Comparison of ENCODE assay signal across 8 mouse cellular contexts in the genomic region with DNA sequence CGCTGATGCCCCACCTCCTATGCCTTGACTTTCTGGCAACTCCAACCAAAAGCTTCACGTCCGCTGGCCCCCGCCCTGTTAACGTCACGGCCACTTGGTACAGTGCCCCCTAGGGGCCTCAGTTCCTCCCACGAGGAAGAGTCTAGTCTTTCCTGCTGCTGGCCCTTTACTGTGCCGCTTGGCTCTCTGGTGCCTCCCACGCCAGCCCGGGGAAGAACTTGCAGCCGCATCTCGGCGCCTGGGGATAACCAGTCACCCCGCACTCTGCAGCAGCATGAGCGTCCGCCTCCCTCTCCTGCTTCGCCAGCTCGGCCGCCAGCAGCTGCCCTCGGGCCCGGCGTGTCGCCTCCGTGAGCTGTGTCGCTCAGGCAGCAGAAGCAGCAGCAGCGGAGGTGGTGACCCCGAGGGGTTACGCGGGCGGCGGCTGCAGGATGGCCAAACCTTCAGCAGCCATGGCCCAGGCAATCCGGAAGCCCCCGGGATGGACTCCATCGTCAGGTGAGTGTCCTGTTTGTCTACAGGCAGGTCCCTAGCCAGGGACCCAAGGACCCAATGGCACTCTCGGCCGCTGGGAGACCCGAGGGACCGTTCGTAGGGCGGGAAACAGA. TPM values are rescaled to one million over a fixed set of nuclear protein-coding genes. Genes with fewer than 3 reads are reported as not detected.
A peak's percentile ranks its signal among the peaks of the same experiment; 100 is the strongest.
DNase-seq lines count a peak whose midpoint lies in the region; ATAC-seq and TF ChIP-seq lines count a peak whose summit lies in the region.

A gene (plus strand): TSS at position 138 of the 608 bp plus-strand sequence.

- no peaks in the 10 kb centered on the region for H3K9me3 ChIP-seq in hindbrain, embryonic 10.5 days
- H3K9me3 ChIP-seq in lung, embryonic 16.5 days (ENCODE audit: control insufficient read depth, low read length) = no peaks in the 10 kb centered on the region

- peak within 1 kb of the TSS; percentile 76 for H3K4me3 ChIP-seq in hindbrain, embryonic 10.5 days
- H3K4me3 ChIP-seq in lung, embryonic 16.5 days (ENCODE audit: low read length) = peak within 1 kb of the TSS; percentile 70
- peak within 1 kb of the TSS; percentile 46 for H3K4me3 ChIP-seq in thymus, adult 2 months (ENCODE audit: control insufficient read depth, insufficient read depth, low read length)

- H3K27ac ChIP-seq in hindbrain, embryonic 10.5 days = peak within 1 kb of the TSS; percentile 96
- H3K27ac ChIP-seq in lung, embryonic 16.5 days (ENCODE audit: low read length) = peak within 1 kb of the TSS; percentile 94
- H3K27ac ChIP-seq in thymus, adult 2 months (ENCODE audit: control insufficient read depth, insufficient read depth, low read length) = peak within 1 kb of the TSS; percentile 44

- no peaks in the 10 kb centered on the region for H3K36me3 ChIP-seq in hindbrain, embryonic 10.5 days
- no peaks in the 10 kb centered on the region for H3K36me3 ChIP-seq in lung, embryonic 16.5 days (ENCODE audit: control insufficient read depth, insufficient read depth, low read length)
- no peaks in the 10 kb centered on the region for H3K36me3 ChIP-seq in thymus, adult 2 months (ENCODE audit: control insufficient read depth, insufficient read depth, low read length)

- H3K27me3 ChIP-seq in hindbrain, embryonic 10.5 days (ENCODE audit: insufficient read depth, poor library complexity, severe bottlenecking) = no peaks in the 10 kb centered on the region
- H3K27me3 ChIP-seq in lung, embryonic 16.5 days (ENCODE audit: control insufficient read depth, insufficient read depth, low read depth, low read length) = no peaks in the 10 kb centered on the region
- H3K27me3 ChIP-seq in thymus, adult 2 months (ENCODE audit: control insufficient read depth, insufficient read depth, low read length) = no peaks in the 10 kb centered on the region

- peak within 1 kb of the TSS; percentile 75 for H3K4me2 ChIP-seq in lung, embryonic 16.5 days (ENCODE audit: low read depth, low read length)

- H3K9ac ChIP-seq in lung, embryonic 16.5 days (ENCODE audit: low read length) = peak within 1 kb of the TSS; percentile 77

- H3K4me1 ChIP-seq in hindbrain, embryonic 10.5 days (replicated peaks) = peaks cover 29% of the 10 kb centered on the region
- peaks cover 25% of the 10 kb centered on the region for H3K4me1 ChIP-seq in lung, embryonic 16.5 days (replicated peaks; ENCODE audit: control insufficient read depth, insufficient read depth, low read length)
- H3K4me1 ChIP-seq in thymus, adult 2 months (replicated peaks; ENCODE audit: control insufficient read depth, insufficient read depth, low read length) = peaks cover 2% of the 10 kb centered on the region; the same call in 1 of the 2 replicates

- ATAC-seq in lung, embryonic 16.5 days (ENCODE audit: low read depth) = peak; percentile 86

- TF ChIP-seq POLR2A in thymus, adult 2 months (IDR thresholded peaks at IDR 0.05; ENCODE audit: control insufficient read depth, extremely low read depth, insufficient read depth, low read length, poor library complexity) = no peak

- TF ChIP-seq CTCF in thymus, adult 2 months (IDR thresholded peaks at IDR 0.05; ENCODE audit: borderline replicate concordance, control insufficient read depth, extremely low read depth, insufficient read depth, low read length, poor library complexity) = peak; percentile 91

- peak; percentile 90 for DNase-seq in Muller cell, postnatal 12 days (ENCODE audit: inconsistent ontology term)
- peak; percentile 94 for DNase-seq in cerebellum, adult 9-11 months
- DNase-seq in frontal cortex, adult 2 months (ENCODE audit: extremely low spot score in 1 of 2, low spot score in 1 of 2) = peak; percentile 77 to 87
- peak; percentile 88 for DNase-seq in hindbrain, embryonic 10.5 days (ENCODE audit: low spot score)
- DNase-seq in layer of hippocampus, adult 9-11 months = peak; percentile 85
- peak; percentile 76 for DNase-seq in ovary, adult 18-20 months (ENCODE audit: low spot score)
- DNase-seq in thymus, adult 2 months = peak; percentile 89

- under 1% methylated on average over 40 of the region's 40 CpGs for WGBS in hindbrain, embryonic 10.5 days
- WGBS in lung, embryonic 16.5 days = 1% methylated on average over 40 of the region's 40 CpGs
- WGBS in thymus, adult 2 months = under 1% methylated on average over 40 of the region's 40 CpGs

RNA-seq across cellular contexts. Expression of the gene that starts here (rescaled TPM):
- polyA plus RNA-seq in frontal cortex, adult 2 months (2012; rRNA removed) = 6.2 and 6.3 TPM in 2 replicates
- 14.0 and 22.9 TPM in 2 replicates for polyA plus RNA-seq in hindbrain, embryonic 10.5 days (2016; fragmentation: Nextera tagmentation; extraction: Ambion mirVana)
- 12.7 and 14.2 TPM in 2 replicates for polyA plus RNA-seq in lung, embryonic 16.5 days (2015; fragmentation: Nextera tagmentation; extraction: Ambion mirVana)
- 8.7 and 12.3 TPM in 2 replicates for polyA plus RNA-seq in thymus, adult 2 months (2012; rRNA removed)

Comparison
In these comparisons a context has a peak if more than half of its experiments do, and no peak if none do; other contexts are left out.
1. Peak in every context shown above with its lines: DNase-seq, ATAC-seq, H3K4me3 ChIP-seq and H3K27ac ChIP-seq.
2. H3K27ac ChIP-seq: peak in every context shown above with its lines; median percentile 96 in hindbrain, embryonic 10.5 days; 94 in lung, embryonic 16.5 days; 44 in thymus, adult 2 months.